Mouse (Mus musculus) neutrophil, adult 59 days (primary cell): Measurements from ENCODE around the gene Gsta2. TPM values are rescaled to one million over a fixed set of nuclear protein-coding genes. Genes with fewer than 3 reads are reported as not detected.

Experiments
- total RNA-seq, 2 experiments: library from RNA; stranded (reverse); gene quantifications; 1 replicate in 1 of 2; 2 replicates in 1 of 2; pipeline ENCODE4 v1.2.4; 2023

The Gsta2 gene
- total RNA-seq: not detected

DNA sequence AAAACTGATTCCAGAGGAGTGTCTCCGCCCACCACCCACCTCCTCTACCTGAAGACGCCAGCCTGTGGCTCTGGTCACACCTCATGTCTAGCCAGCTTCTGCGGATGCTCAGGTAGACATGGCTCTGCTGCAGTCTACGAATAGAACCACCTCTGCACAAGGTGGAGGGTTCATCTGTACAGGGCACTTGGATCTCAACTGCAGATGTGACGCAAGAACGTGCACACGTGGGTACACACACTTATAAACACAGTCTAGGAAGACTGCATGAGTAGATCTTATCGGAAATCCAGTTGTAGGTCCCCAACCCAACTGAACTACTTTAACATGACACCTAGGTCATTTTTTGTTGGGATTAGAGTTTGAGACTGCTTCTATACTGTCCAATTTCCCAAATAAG is at the start of gene Gsta2:
Gene Gsta2 (minus strand): TSS at position 178 of the 400 bp plus-strand sequence.

GRCm38 (mm10) chr9:78395630-78396351 is 40.2 kb upstream of the Gsta2 start, which contains the start of gene Ddx43:
Gene Ddx43, plus strand, starts transcription at chr9:78395777.

DNA sequence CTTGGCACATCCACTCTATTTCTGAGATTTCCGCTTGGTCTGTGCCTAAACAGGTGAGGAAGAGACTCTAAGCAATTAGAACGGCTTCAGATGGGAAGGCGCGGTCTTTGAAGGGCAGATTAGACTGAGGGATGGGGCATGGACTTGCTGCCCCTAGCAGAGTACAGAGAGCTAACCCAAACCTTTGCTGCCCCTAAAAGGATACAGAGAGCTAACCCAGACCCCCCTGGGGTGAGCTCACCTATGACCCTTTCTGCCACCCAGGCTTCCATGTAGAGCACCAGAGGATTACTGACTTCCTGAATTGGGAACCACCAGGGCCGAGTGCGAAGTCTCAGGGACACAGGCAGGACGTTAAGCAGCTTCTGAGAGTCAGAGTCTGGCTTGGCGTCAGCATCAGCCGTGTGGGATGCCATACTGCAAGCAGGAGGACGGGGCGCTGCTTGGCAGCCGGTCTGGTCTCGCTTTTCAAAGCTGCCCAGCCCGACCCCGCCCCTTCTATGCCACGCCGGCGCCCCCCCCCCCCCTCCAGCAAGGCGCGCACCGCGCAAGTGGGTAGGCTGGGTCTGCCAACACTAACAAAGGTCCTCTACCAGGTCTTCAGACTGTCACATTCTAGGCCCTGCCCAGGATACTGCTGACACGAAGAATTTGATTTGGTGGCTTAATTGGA is 22.7 kb upstream of the Gsta2 start, which contains the start of gene Ooep:
Gene Ooep (minus strand): TSS at position 613 of the 673 bp plus-strand sequence.

GRCm38 (mm10) chr9:78367959-78368358 is 12.4 kb upstream of the Gsta2 start, which contains the start of gene Dppa5a:
Gene Dppa5a, minus strand, starts transcription at chr9:78368177.

DNA sequence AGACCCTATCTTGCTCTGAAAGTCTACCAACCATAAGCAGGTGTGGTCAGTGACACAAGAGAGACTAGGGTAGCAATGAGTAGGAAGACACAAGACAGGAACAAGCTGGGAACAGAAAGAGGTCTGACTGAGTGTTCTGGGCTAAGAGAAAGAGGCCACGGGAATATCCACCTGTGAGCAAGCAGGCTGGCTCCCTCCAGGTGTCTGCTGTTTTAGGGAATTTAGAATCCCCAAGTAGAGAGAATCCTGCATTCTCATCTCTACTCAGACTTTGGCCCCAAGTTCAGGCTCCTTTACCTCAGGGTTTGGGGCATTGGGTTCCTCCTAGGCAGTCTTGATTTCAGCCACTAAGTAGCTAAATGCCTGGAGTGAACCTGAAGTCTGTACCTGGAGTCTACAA is 28.3 kb downstream of the Gsta2 start, which contains the start of gene Omt2b:
Gene Omt2b (plus strand): TSS at position 301 of the 400 bp plus-strand sequence.

GRCm38 (mm10) chr9:78314696-78315095 is 40.9 kb downstream of the Gsta2 start, which contains the start of gene Omt2a:
Gene Omt2a, minus strand, starts transcription at chr9:78314796.

GRCm38 (mm10) chr9:78289723-78290122 is 65.9 kb downstream of the Gsta2 start, which contains the start of gene Gm10639:
Gene Gm10639, plus strand, starts transcription at chr9:78289923.

Other genes starting within 250 kb of the Gsta2 start
- gene Fbxo9, start 246.7 kb downstream of the Gsta2 start, total RNA-seq: 10 to 100 TPM; 40.4 to 42.3 TPM
- gene Ick, start 246.6 kb downstream of the Gsta2 start, total RNA-seq: 1 to 10 TPM; 3.5 to 3.7 TPM
- gene Gsta4, start 173.0 kb downstream of the Gsta2 start, total RNA-seq: 1 to 10 TPM in 1 of 2 experiments, under 1 TPM in 1; 0.79 to 1.6 TPM
- not detected for gene Gsta1, start 125.1 kb downstream of the Gsta2 start, total RNA-seq
- not detected for gene Gm3776, start 98.7 kb downstream of the Gsta2 start, total RNA-seq
- gene Gm10639, start 65.9 kb downstream of the Gsta2 start, total RNA-seq: not detected
- gene Omt2a, start 41.0 kb downstream of the Gsta2 start, total RNA-seq: not detected
- gene Omt2b, start 28.2 kb downstream of the Gsta2 start, total RNA-seq: not detected
- not detected for gene Dppa5a, start 12.4 kb upstream of the Gsta2 start, total RNA-seq
- not detected for gene Ooep, start 22.9 kb upstream of the Gsta2 start, total RNA-seq
- gene Ddx43, start 40.0 kb upstream of the Gsta2 start, total RNA-seq: not detected
- 1 to 10 TPM; 7.0 to 9.3 TPM for gene Cgas, start 87.4 kb upstream of the Gsta2 start, total RNA-seq
- 10 to 100 TPM; 14.4 to 15.7 TPM for gene Mto1, start 92.4 kb upstream of the Gsta2 start, total RNA-seq
- not detected for gene Gm17324, start 93.0 kb upstream of the Gsta2 start, total RNA-seq
- gene Eef1a1, start 133.4 kb upstream of the Gsta2 start, total RNA-seq: 1,000 to 10,000 TPM; 3,050 to 3,467 TPM
- 1 to 10 TPM; 4.4 to 5.3 TPM for gene Slc17a5, start 232.3 kb upstream of the Gsta2 start, total RNA-seq